Mouse (Mus musculus): ENCODE data around the gene Cntrob.

The Cntrob gene

GRCm38 (mm10) chr11:69323667-69324111 is at the start of gene Cntrob, which contains the start of gene Trappc1:
Cntrob (minus strand) TSS chr11:69323775.
Trappc1 (plus strand) TSS chr11:69323980.
- peak; percentile 100 for DNase-seq

GRCm38 (mm10) chr11:69372780-69373170 is 49.2 kb upstream of the Cntrob start:
- DNase-seq: peak; percentile 28

GRCm38 (mm10) chr11:69372056-69372779 is 48.6 kb upstream of the Cntrob start:
- DNase-seq: peak; percentile 93

GRCm38 (mm10) chr11:69371601-69372000 is 48.0 kb upstream of the Cntrob start:
- DNase-seq: no peak

GRCm38 (mm10) chr11:69370817-69371215 is 47.2 kb upstream of the Cntrob start:
- DNase-seq: no peak

- no peak for DNase-seq
Observed at GRCm38 (mm10) chr11:69369990-69370816, 46.6 kb upstream of the Cntrob start.

GRCm38 (mm10) chr11:69369215-69369989 is 45.8 kb upstream of the Cntrob start, which contains the start of gene Chd3:
Chd3 (minus strand) TSS chr11:69369406.
- no peak for DNase-seq

- DNase-seq: peak; percentile 44
Observed at GRCm38 (mm10) chr11:69368356-69369214, 45.0 kb upstream of the Cntrob start.

- peak; percentile 75 for DNase-seq
Observed at GRCm38 (mm10) chr11:69367616-69368355, 44.2 kb upstream of the Cntrob start.

GRCm38 (mm10) chr11:69366855-69367615 is 43.5 kb upstream of the Cntrob start:
- DNase-seq: no peak

- DNase-seq: peak; percentile 85
Observed at GRCm38 (mm10) chr11:69366157-69366854, 42.7 kb upstream of the Cntrob start.

- no peak for DNase-seq
Observed at GRCm38 (mm10) chr11:69365722-69366121, 42.1 kb upstream of the Cntrob start.

- DNase-seq: peak; percentile 93
Observed at GRCm38 (mm10) chr11:69364910-69365309, 41.3 kb upstream of the Cntrob start.

- no peak for DNase-seq
Observed at GRCm38 (mm10) chr11:69364376-69364775, 40.8 kb upstream of the Cntrob start.

- DNase-seq: no peak
Observed at GRCm38 (mm10) chr11:69362479-69362878, 38.9 kb upstream of the Cntrob start.

GRCm38 (mm10) chr11:69362021-69362420 is 38.4 kb upstream of the Cntrob start:
- no peak for DNase-seq

GRCm38 (mm10) chr11:69357690-69358089 is 34.1 kb upstream of the Cntrob start:
- DNase-seq: no peak

- no peak for DNase-seq
Observed at GRCm38 (mm10) chr11:69356544-69356943, 33.0 kb upstream of the Cntrob start.

GRCm38 (mm10) chr11:69346441-69346840 is 22.9 kb upstream of the Cntrob start:
- DNase-seq: no peak

Measured in cerebellum, adult 11-12 months (tissue).